Mouse (Mus musculus): ENCODE data around the gene Dhx15. TPM values are rescaled to one million over a fixed set of nuclear protein-coding genes. Genes with fewer than 3 reads are reported as not detected.
A peak's percentile ranks its signal among the peaks of the same experiment; 100 is the strongest.

Gene Dhx15
- total RNA-seq, 2 experiments from 2014 or later = 132 to 137 TPM

- no peak for DNase-seq
- intact Hi-C loops (cut with DNase I) = no loop called here
Measured at GRCm38 (mm10) chr5:52147141-52147540, 43.2 kb downstream of the Dhx15 start.

DNA sequence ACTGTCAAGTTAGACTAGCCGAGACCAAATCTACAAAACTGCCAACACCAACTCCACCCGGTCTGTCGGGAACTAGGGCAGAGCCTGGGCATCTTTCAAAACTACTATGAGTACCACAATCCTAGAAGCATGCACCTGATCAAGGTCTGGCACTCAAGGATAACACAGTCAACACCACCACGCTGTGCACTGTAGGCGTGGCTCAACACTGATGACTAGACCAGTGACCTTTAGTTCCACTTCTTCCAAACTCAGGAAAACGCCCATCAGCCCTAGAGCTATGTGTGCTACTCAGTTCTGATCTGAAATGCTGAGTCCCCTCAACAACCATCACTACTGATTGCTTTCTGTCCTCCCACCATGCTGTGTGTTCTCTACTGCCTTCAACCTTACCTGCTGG lies 44.6 kb downstream of the Dhx15 start:
- DNase-seq = no peak
- intact Hi-C loops (cut with DNase I) = no loop called here

GRCm38 (mm10) chr5:52141936-52142335 lies 48.4 kb downstream of the Dhx15 start:
- intact Hi-C loops (cut with DNase I) = no loop called here
- DNase-seq = no peak

- intact Hi-C loops (cut with DNase I) = no loop called here
- DNase-seq = no peak
Measured at GRCm38 (mm10) chr5:52138819-52139218, 51.5 kb downstream of the Dhx15 start.

GRCm38 (mm10) chr5:52138134-52138533 lies 52.2 kb downstream of the Dhx15 start:
- no peak for DNase-seq
- intact Hi-C loops (cut with DNase I) = no loop called here

DNA sequence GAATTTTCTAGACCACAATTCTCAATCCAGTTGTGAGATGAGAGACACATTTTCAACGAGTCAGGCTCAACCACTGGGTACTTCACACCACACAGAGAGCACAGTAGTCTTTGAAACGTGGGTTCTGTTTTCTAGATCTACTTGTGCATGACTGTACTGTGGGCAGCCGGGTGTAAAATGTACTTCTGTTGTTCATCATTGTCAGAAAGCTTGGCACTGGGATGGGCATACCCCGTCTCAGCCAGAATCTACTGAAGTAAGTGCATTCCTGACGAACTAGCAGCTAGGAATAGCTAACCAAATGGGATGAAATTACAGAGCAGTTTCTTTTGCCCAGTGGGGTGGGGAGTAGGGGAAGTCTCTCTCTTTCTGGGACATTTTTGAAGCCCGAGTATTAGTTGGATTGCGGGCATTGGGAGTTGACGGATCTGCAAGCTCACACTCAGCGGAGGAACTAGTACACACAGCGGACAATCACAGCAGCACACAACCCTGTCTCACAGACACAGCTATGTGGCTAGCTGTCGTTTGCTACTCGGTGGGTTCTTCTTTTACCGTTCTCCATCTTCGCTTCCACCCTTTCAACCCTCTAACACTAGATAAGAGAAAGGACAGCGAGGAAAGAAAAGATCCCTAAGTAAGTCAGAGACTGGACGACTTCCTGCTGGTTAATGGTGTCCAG lies 54.7 kb downstream of the Dhx15 start:
- no peak for DNase-seq
- intact Hi-C loops (cut with DNase I) = no loop called here

- intact Hi-C loops (cut with DNase I) = no loop called here
- no peak for DNase-seq
Measured at GRCm38 (mm10) chr5:52132840-52133239, 57.5 kb downstream of the Dhx15 start.

- intact Hi-C loops (cut with DNase I) = no loop called here
- peak; percentile 55 for DNase-seq
Measured at GRCm38 (mm10) chr5:52132092-52132491, 58.2 kb downstream of the Dhx15 start.

GRCm38 (mm10) chr5:52131389-52131788 lies 58.9 kb downstream of the Dhx15 start:
- DNase-seq = no peak
- intact Hi-C loops (cut with DNase I) = no loop called here

GRCm38 (mm10) chr5:52130496-52130895 lies 59.8 kb downstream of the Dhx15 start:
- DNase-seq = no peak
- intact Hi-C loops (cut with DNase I) = no loop called here

GRCm38 (mm10) chr5:52126263-52126662 lies 64.1 kb downstream of the Dhx15 start:
- no peak for DNase-seq
- intact Hi-C loops (cut with DNase I) = no loop called here

GRCm38 (mm10) chr5:52125854-52126253 lies 64.5 kb downstream of the Dhx15 start:
- intact Hi-C loops (cut with DNase I) = no loop called here
- DNase-seq = no peak

DNA sequence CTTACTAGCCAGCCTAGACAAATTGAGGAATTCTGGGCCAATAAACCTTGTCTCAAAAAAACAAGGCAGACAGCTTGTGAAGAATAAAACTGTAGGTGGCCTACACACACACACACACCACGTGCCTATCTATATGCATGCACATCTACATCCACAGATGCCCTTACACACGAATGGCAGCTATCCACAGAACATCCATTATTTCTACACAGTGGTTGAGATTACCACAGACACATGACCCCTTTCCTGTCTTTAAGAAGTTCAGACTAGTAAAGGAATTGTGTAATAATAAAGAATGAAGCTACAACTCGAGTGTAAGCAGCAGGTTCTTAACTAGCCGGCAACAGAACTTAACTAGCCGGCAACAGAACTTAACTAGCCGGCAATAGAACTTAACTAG lies 68.2 kb downstream of the Dhx15 start:
- intact Hi-C loops (cut with DNase I) = no loop called here
- DNase-seq = no peak

- intact Hi-C loops (cut with DNase I) = loop anchor here (10.0 kb wide), 1 partner anchor 405 kb away; no protein-coding TSS in a partner anchor
- peak; percentile 10 for DNase-seq
Measured at GRCm38 (mm10) chr5:52119822-52120221, 70.5 kb downstream of the Dhx15 start.

DNA sequence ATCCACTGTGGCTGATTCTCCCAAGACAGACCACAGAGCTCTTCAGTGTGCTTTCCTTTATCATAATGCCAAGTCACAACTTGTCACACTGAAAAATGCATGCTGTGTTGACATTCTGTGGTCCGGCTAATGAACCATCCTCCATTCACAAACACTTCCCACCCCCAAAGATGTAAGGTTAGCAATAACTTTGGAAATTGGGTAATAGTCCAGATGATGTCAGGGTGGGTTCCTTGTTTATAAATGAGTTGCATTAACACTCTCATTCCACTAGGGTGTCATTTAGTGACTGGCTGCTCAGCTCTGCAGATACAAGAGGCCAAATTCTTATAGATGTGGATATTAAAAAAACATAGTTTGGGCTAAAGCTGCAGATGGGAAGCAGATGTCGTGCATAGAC lies 71.1 kb downstream of the Dhx15 start:
- intact Hi-C loops (cut with DNase I) = loop anchor here (10.0 kb wide), 1 partner anchor 406 kb away; no protein-coding TSS in a partner anchor
- no peak for DNase-seq

DNA sequence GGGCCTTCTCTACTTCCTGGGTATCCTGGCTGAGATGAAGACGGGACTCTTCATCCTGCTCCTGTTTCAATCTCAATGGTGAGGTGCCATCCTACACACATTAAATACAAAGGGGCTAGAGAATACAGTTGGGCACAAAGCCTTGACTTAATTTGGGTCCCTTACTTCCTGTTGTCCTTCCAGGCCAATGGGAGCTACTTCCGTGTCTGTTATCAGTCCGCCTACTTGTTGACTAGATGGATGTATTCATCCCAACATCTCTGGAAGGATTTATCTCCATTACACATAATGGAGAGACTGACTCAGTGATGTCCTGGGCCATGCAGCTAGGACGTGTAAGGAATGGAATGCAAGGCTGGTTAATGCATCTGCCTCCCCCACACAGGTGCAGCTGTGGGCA lies 72.5 kb downstream of the Dhx15 start:
- DNase-seq = no peak
- intact Hi-C loops (cut with DNase I) = loop anchor here (10.0 kb wide), 1 partner anchor 407 kb away; no protein-coding TSS in a partner anchor

- DNase-seq = peak; percentile 42
- intact Hi-C loops (cut with DNase I) = loop anchor here (10.0 kb wide), 1 partner anchor 408 kb away; no protein-coding TSS in a partner anchor
Measured at GRCm38 (mm10) chr5:52116404-52116803, 73.9 kb downstream of the Dhx15 start.

GRCm38 (mm10) chr5:52115821-52116317 lies 74.4 kb downstream of the Dhx15 start:
- peak; percentile 93 for DNase-seq
- intact Hi-C loops (cut with DNase I) = loop anchor here (10.0 kb wide), 1 partner anchor 409 kb away; no protein-coding TSS in a partner anchor

GRCm38 (mm10) chr5:52114751-52115451 lies 75.4 kb downstream of the Dhx15 start:
- intact Hi-C loops (cut with DNase I) = loop anchor here (5.0 to 10.0 kb wide), 2 partner anchors 410 to 1363 kb away; no protein-coding TSS in a partner anchor
- peak; percentile 48 for DNase-seq

DNA sequence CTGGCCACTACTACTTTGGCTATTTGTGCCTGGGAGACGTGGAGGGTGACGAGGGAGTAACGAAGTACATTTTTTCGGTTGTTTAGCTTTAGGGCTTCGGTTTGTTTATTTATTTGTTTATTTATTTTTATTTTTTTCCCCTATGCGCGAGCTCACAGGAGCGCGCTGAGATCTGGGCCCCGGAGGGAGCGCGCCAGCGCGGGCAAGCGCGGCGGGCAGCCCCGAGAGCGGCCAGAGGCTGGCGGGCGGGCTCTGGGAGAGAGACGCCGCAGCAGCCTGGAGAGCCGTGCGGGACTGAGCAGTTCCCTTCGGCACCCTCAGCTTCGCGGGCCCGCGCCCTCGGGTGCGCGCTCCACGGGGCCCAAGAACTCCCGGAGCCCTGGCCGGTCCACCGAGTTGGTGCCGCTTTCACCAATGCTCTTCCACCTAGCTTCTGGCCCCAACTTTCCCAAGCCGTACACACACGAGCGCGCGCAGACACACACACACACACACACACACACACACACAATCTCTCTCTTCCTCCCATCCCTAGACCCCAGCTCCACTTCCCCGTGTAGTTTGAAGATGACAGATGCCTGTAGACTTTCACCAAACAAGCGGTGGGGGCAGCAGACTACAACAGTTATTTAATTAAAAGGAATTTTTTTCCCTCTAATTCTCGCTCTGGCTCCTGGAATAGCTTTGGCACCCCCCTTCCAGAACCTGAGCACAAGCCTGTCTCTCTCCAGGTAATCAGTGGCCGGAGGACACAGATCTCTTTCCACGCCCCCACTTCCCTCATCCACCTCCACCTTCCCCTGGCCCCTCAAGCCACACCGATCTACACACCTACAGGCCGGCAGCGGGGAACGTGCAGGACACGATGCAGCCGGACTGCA lies 76.2 kb downstream of the Dhx15 start:
- intact Hi-C loops (cut with DNase I) = loop anchor here (5.0 to 10.0 kb wide), 2 partner anchors 411 to 1362 kb away; no protein-coding TSS in a partner anchor
- DNase-seq = peak; percentile 21
